Mouse (Mus musculus) brain, embryonic 18.5 days (tissue): ENCODE results near the gene Flcn.
"Not testable (repeated sequence)": the region's sequence is repeated elsewhere in the genome, so short reads cannot be mapped to it uniquely, and the experiment has no call there.

Experiments used
- DNase-seq: peaks from one replicate; pipeline ENCODE4 v3.0.0-alpha.2; 2012; ENCODE audit warnings: low read depth, low spot score

The Flcn gene

GRCm38 (mm10) chr11:59809670-59810474 lies at the start of gene Flcn:
TSS of gene Flcn (minus strand) at chr11:59810016.
- peak; percentile 77 for DNase-seq

GRCm38 (mm10) chr11:59852865-59853264 lies 43.0 kb upstream of the Flcn start:
- no peak for DNase-seq

GRCm38 (mm10) chr11:59847891-59848884 lies 38.4 kb upstream of the Flcn start:
- peak; percentile 28 for DNase-seq

GRCm38 (mm10) chr11:59847131-59847530 lies 37.3 kb upstream of the Flcn start:
- no peak for DNase-seq

GRCm38 (mm10) chr11:59846311-59846710 lies 36.5 kb upstream of the Flcn start:
- no peak for DNase-seq

- peak; percentile 95 for DNase-seq
Measured at GRCm38 (mm10) chr11:59839459-59840126, 29.8 kb upstream of the Flcn start, which contains the start of gene Cops3. TSS of gene Cops3 (minus strand) at chr11:59839838.

- peak; percentile 82 for DNase-seq
Measured at GRCm38 (mm10) chr11:59839008-59839458, 29.2 kb upstream of the Flcn start, which contains the start of gene Nt5m. TSS of gene Nt5m (plus strand) at chr11:59839447.

GRCm38 (mm10) chr11:59838426-59838825 lies 28.6 kb upstream of the Flcn start:
- no peak for DNase-seq

GRCm38 (mm10) chr11:59837789-59838188 lies 28.0 kb upstream of the Flcn start:
- not testable (repeated sequence) for DNase-seq

- DNase-seq: no peak
Measured at GRCm38 (mm10) chr11:59821625-59822024, 11.8 kb upstream of the Flcn start.

GRCm38 (mm10) chr11:59817916-59818315 lies 8.1 kb upstream of the Flcn start:
- DNase-seq: no peak

- DNase-seq: no peak
Measured at GRCm38 (mm10) chr11:59815482-59816065, 5.8 kb upstream of the Flcn start.

GRCm38 (mm10) chr11:59814936-59815335 lies 5.1 kb upstream of the Flcn start:
- no peak for DNase-seq

GRCm38 (mm10) chr11:59814311-59814710 lies 4.5 kb upstream of the Flcn start:
- no peak for DNase-seq

GRCm38 (mm10) chr11:59813276-59813675 lies 3.5 kb upstream of the Flcn start:
- no peak for DNase-seq

GRCm38 (mm10) chr11:59811211-59811610 lies 1.4 kb upstream of the Flcn start:
- no peak for DNase-seq

- no peak for DNase-seq
Measured at GRCm38 (mm10) chr11:59810480-59811158, 803 bp upstream of the Flcn start.

GRCm38 (mm10) chr11:59809071-59809669 lies 646 bp downstream of the Flcn start:
- no peak for DNase-seq

- no peak for DNase-seq
Measured at GRCm38 (mm10) chr11:59808170-59808960, 1.5 kb downstream of the Flcn start.
